Mouse (Mus musculus) heart, adult 2 months (tissue): ENCODE data around the gene Emp1. TPM values are rescaled to one million over a fixed set of nuclear protein-coding genes. Genes with fewer than 3 reads are reported as not detected.

Source experiments
- DNase-seq, 2 experiments: peaks; one replicate each; pipeline ENCODE4 v3.0.0; 2021
- H3K27ac ChIP-seq: fragments of 200-600 bp; 2 replicates; pipeline ENCODE4 v1.8.1; 2022
- H3K27me3 ChIP-seq: fragments of 200-500 bp; 2 replicates; pipeline ENCODE4 v1.6.1; 2012; ENCODE audit warnings: mild to moderate bottlenecking, low read length, inconsistent platforms, mixed read lengths; ENCODE audit not compliant: control insufficient read depth, insufficient read depth
- H3K36me3 ChIP-seq: fragments of 200-500 bp; 2 replicates; pipeline ENCODE4 v1.6.1; 2012; ENCODE audit warnings: low read length, inconsistent platforms; ENCODE audit not compliant: control insufficient read depth, insufficient read depth
- H3K4me1 ChIP-seq: fragments of 200-500 bp; 2 replicates; pipeline ENCODE4 v1.6.1; 2011; ENCODE audit warnings: low read length; ENCODE audit not compliant: control insufficient read depth, insufficient read depth
- H3K4me3 ChIP-seq: fragments of 200-600 bp; 2 replicates; pipeline ENCODE4 v1.8.1; 2022
- H3K79me2 ChIP-seq: fragments of 200-500 bp; replicated peaks from 2 replicates; pipeline ENCODE4 v1.6.1; 2012; ENCODE audit warnings: mild to moderate bottlenecking, inconsistent platforms, low read length, moderate library complexity, mixed read lengths; ENCODE audit not compliant: control insufficient read depth, insufficient read depth
- H3K9ac ChIP-seq: fragments of 200-500 bp; 2 replicates; pipeline ENCODE4 v1.6.1; 2012; ENCODE audit warnings: low read depth, mild to moderate bottlenecking, control low read depth, inconsistent platforms, low read length, mixed read lengths
- CTCF ChIP-seq: fragments of 200-600 bp; IDR thresholded peaks from 2 replicates; pipeline ENCODE4 v1.8.1; 2022; ENCODE audit warnings: antibody characterized with exemption, mild to moderate bottlenecking, moderate library complexity
- EP300 ChIP-seq: fragments of 200-500 bp; IDR thresholded peaks from 2 replicates; pipeline ENCODE4 v1.6.1; 2011; ENCODE audit warnings: low read depth, low read length, control low read depth; ENCODE audit not compliant: insufficient read depth
- POLR2A ChIP-seq: fragments of 200-500 bp; IDR thresholded peaks from 2 replicates; pipeline ENCODE4 v1.6.1; 2011; ENCODE audit warnings: mild to moderate bottlenecking, low read depth, low read length, control low read depth; ENCODE audit not compliant: insufficient read depth
- WGBS: fragments of 180-500 bp; shearing (Covaris S2); methylation state at CpG from one replicate; pipeline ENCODE4 v1.1.7; 2018; 5-methylcytosine and 5-hydroxymethylcytosine counted together
- intact Hi-C: fragments of 180-260 bp; cut with DNase I; formaldehyde crosslinking; loops from one replicate; pipeline ENCODE4 v1.15.1; 2025
- polyA plus RNA-seq: library from polyadenylated mRNA; depleted of rRNA; stranded (reverse); fragments of >200 nt; gene quantifications from 2 replicates; pipeline ENCODE4 v1.2.3, GENCODE M21; 2012
- total RNA-seq, 2 experiments: library from RNA; stranded (reverse); gene quantifications; 2 replicates each; pipeline ENCODE4 v1.2.3; 2021

Gene Emp1
- total and polyA plus RNA-seq, 3 experiments: 33.5 to 52.4 (median 49.0) TPM

- Histone ChIP-seq H3K9ac (no peak overlapping the region), H3K4me1 (peaks cover 9% of the 10 kb centered on the region), H3K4me3 (no peak overlapping the region), H3K27me3 (no peaks in the 10 kb centered on the region), H3K27ac (no peak overlapping the region), H3K79me2 (no peaks in the 10 kb centered on the region), H3K36me3 (peaks cover 3% of the 10 kb centered on the region; the same call in 1 of the 2 replicates)
- TF ChIP-seq CTCF (no peak), EP300 (no peak), POLR2A (no peak)
- 64% methylated on average over 7 of the region's 7 CpGs for WGBS
- intact Hi-C loops: loop anchor here (5.0 kb wide), 2 partner anchors 229 to 289 kb away; no protein-coding TSS in a partner anchor
- DNase-seq: no peak
Measured at GRCm38 (mm10) chr6:135376248-135376647, 13.9 kb downstream of the Emp1 start.

- Histone ChIP-seq H3K27me3 (no peaks in the 10 kb centered on the region), H3K4me3 (no peak overlapping the region), H3K4me1 (peaks cover 9% of the 10 kb centered on the region), H3K79me2 (no peaks in the 10 kb centered on the region), H3K36me3 (peaks cover 3% of the 10 kb centered on the region; the same call in 1 of the 2 replicates), H3K9ac (no peak overlapping the region), H3K27ac (no peak overlapping the region)
- intact Hi-C loops: loop anchor here (1.0 to 5.0 kb wide), 3 partner anchors 127 to 290 kb away; no protein-coding TSS in a partner anchor
- TF ChIP-seq POLR2A (no peak), EP300 (0 out of 2 replicates have a peak, but pooled peaks have one; percentile 45)
- DNase-seq: peak; percentile 52 to 55
- 29% methylated on average over 16 of the region's 16 CpGs for WGBS
Measured at GRCm38 (mm10) chr6:135377583-135378319, 15.4 kb downstream of the Emp1 start.

- Histone ChIP-seq H3K9ac (no peak overlapping the region), H3K27ac (no peak overlapping the region), H3K27me3 (no peaks in the 10 kb centered on the region), H3K36me3 (no peaks in the 10 kb centered on the region), H3K4me1 (no peaks in the 10 kb centered on the region), H3K79me2 (no peaks in the 10 kb centered on the region), H3K4me3 (no peak overlapping the region)
- no peak for DNase-seq
- TF ChIP-seq POLR2A (no peak), CTCF (no peak), EP300 (no peak)
- intact Hi-C loops: no loop called here
Measured at GRCm38 (mm10) chr6:135383919-135384318, 21.6 kb downstream of the Emp1 start.

GRCm38 (mm10) chr6:135385738-135386459, 23.6 kb downstream of the Emp1 start:
- intact Hi-C loops: no loop called here
- Histone ChIP-seq H3K36me3 (no peaks in the 10 kb centered on the region), H3K79me2 (no peaks in the 10 kb centered on the region), H3K27ac (no peak overlapping the region), H3K4me1 (no peaks in the 10 kb centered on the region), H3K9ac (no peak overlapping the region), H3K27me3 (no peaks in the 10 kb centered on the region), H3K4me3 (no peak overlapping the region)
- TF ChIP-seq CTCF: no peak
- no peak for TF ChIP-seq EP300
- WGBS: 71% methylated on average over 8 of the region's 8 CpGs
- no peak for DNase-seq

GRCm38 (mm10) chr6:135387653-135388052, 25.3 kb downstream of the Emp1 start:
- 76% methylated on average over 1 of the region's 1 CpGs for WGBS
- H3K4me3 ChIP-seq: no peak overlapping the region
- intact Hi-C loops: no loop called here
- H3K4me1 ChIP-seq: no peaks in the 10 kb centered on the region
- H3K9ac ChIP-seq: no peak overlapping the region
- no peak overlapping the region for H3K27ac ChIP-seq
- DNase-seq: no peak
- TF ChIP-seq CTCF (no peak), EP300 (no peak), POLR2A (no peak)
- no peaks in the 10 kb centered on the region for H3K79me2 ChIP-seq
- H3K36me3 ChIP-seq: no peaks in the 10 kb centered on the region
- H3K27me3 ChIP-seq: no peaks in the 10 kb centered on the region

- WGBS: 67% methylated on average over 8 of the region's 8 CpGs
- H3K4me1 ChIP-seq: no peaks in the 10 kb centered on the region
- H3K27me3 ChIP-seq: no peaks in the 10 kb centered on the region
- H3K4me3 ChIP-seq: no peak overlapping the region
- H3K36me3 ChIP-seq: no peaks in the 10 kb centered on the region
- no peak for DNase-seq
- TF ChIP-seq CTCF: no peak
- TF ChIP-seq POLR2A: no peak
- TF ChIP-seq EP300: no peak
- no peaks in the 10 kb centered on the region for H3K79me2 ChIP-seq
- no peak overlapping the region for H3K27ac ChIP-seq
- no peak overlapping the region for H3K9ac ChIP-seq
- intact Hi-C loops: no loop called here
Measured at GRCm38 (mm10) chr6:135388711-135389110, 26.4 kb downstream of the Emp1 start.
